Mouse (Mus musculus) neural tube, embryonic 12.5 days (tissue): ENCODE measurements around the gene Tfap2d. TPM values are rescaled to one million over a fixed set of nuclear protein-coding genes. Genes with fewer than 3 reads are reported as not detected.

Source experiments
- ATAC-seq: fragments of 200-750 bp; cut with Nextera tagmentation; 2 replicates; pipeline ENCODE4 v1.8.0; 2017; ENCODE audit warnings: low read depth, mild to moderate bottlenecking, moderate TSS enrichment, moderate library complexity; ENCODE audit not compliant: low FRiP score
- H3K27ac ChIP-seq: fragments of 300-500 bp; sonication (generic); 2 replicates; pipeline ENCODE4 v1.5.1; 2016
- H3K27me3 ChIP-seq: fragments of 300-500 bp; sonication (generic); replicated peaks from 2 replicates; pipeline ENCODE4 v1.6.1; 2016; ENCODE audit warnings: mild to moderate bottlenecking
- H3K36me3 ChIP-seq: fragments of 300-500 bp; sonication (generic); 2 replicates; pipeline ENCODE4 v1.6.1; 2016; ENCODE audit warnings: mild to moderate bottlenecking
- H3K4me1 ChIP-seq: fragments of 300-500 bp; sonication (generic); 2 replicates; pipeline ENCODE4 v1.6.1; 2016
- H3K4me2 ChIP-seq: fragments of 300-500 bp; sonication (generic); replicated peaks from 2 replicates; pipeline ENCODE4 v1.6.1; 2016; ENCODE audit warnings: mild to moderate bottlenecking
- H3K4me3 ChIP-seq: fragments of 300-500 bp; sonication (generic); 2 replicates; pipeline ENCODE4 v1.5.1; 2016
- H3K9ac ChIP-seq: fragments of 300-500 bp; sonication (generic); 2 replicates; pipeline ENCODE4 v1.6.1; 2016; ENCODE audit warnings: mild to moderate bottlenecking
- H3K9me3 ChIP-seq: fragments of 300-500 bp; sonication (generic); 2 replicates; pipeline ENCODE4 v1.6.1; 2016; ENCODE audit warnings: mild to moderate bottlenecking
- WGBS: fragments of 180-500 bp; shearing (Covaris S2); methylation state at CpG from one replicate; pipeline ENCODE4 v1.1.7; 2016; 5-methylcytosine and 5-hydroxymethylcytosine counted together
- polyA plus RNA-seq: library from polyadenylated mRNA; unstranded; fragments of >200 nt; fragmentation: Nextera tagmentation; extraction: Ambion mirVana; gene quantifications from 2 replicates; pipeline ENCODE4 v1.2.1, GENCODE M21; 2016

Gene Tfap2d
- polyA plus RNA-seq, result not detected in 2 replicates

- WGBS, result 5% methylated on average over 6 of the region's 6 CpGs
- ATAC-seq, result no peak
- Histone ChIP-seq H3K27me3 (peaks cover 96% of the 10 kb centered on the region), H3K4me3 (no peak within 1 kb of the TSS), H3K36me3 (no peaks in the 10 kb centered on the region), H3K9ac (no peak within 1 kb of the TSS), H3K27ac (no peak within 1 kb of the TSS), H3K9me3 (no peaks in the 10 kb centered on the region), H3K4me2 (no peak within 1 kb of the TSS), H3K4me1 (no peaks in the 10 kb centered on the region; the same call in 1 of the 2 replicates)
Observed at GRCm38 (mm10) chr1:19102631-19103030, at the start of gene Tfap2d. Gene Tfap2d, plus strand, starts transcription at chr1:19103022.

- H3K9me3 ChIP-seq, result no peaks in the 10 kb centered on the region
- H3K36me3 ChIP-seq, result no peaks in the 10 kb centered on the region
- H3K27me3 ChIP-seq, result no peaks in the 10 kb centered on the region
- H3K4me2 ChIP-seq, result no peak overlapping the region
- 15% methylated on average over 3 of the region's 3 CpGs for WGBS
- H3K27ac ChIP-seq, result no peak overlapping the region
- no peaks in the 10 kb centered on the region for H3K4me1 ChIP-seq
- ATAC-seq, result no peak
- H3K9ac ChIP-seq, result no peak overlapping the region
- no peak overlapping the region for H3K4me3 ChIP-seq
Observed at GRCm38 (mm10) chr1:19056300-19056699, 46.5 kb upstream of the Tfap2d start.

GRCm38 (mm10) chr1:19056861-19057260, 46.0 kb upstream of the Tfap2d start:
- no peak overlapping the region for H3K9ac ChIP-seq
- H3K9me3 ChIP-seq, result no peaks in the 10 kb centered on the region
- WGBS, result 77% methylated on average over 6 of the region's 6 CpGs
- no peak overlapping the region for H3K27ac ChIP-seq
- H3K4me1 ChIP-seq, result no peaks in the 10 kb centered on the region
- H3K4me2 ChIP-seq, result no peak overlapping the region
- H3K4me3 ChIP-seq, result no peak overlapping the region
- no peak for ATAC-seq
- no peaks in the 10 kb centered on the region for H3K27me3 ChIP-seq
- H3K36me3 ChIP-seq, result no peaks in the 10 kb centered on the region

GRCm38 (mm10) chr1:19088078-19088477, 14.7 kb upstream of the Tfap2d start:
- Histone ChIP-seq H3K4me2 (no peak overlapping the region), H3K4me3 (no peak overlapping the region), H3K27me3 (no peaks in the 10 kb centered on the region), H3K27ac (no peak overlapping the region), H3K9ac (no peak overlapping the region), H3K9me3 (no peaks in the 10 kb centered on the region), H3K4me1 (no peaks in the 10 kb centered on the region), H3K36me3 (no peaks in the 10 kb centered on the region)
- peak; percentile 78 for ATAC-seq
- 11% methylated on average over 8 of the region's 8 CpGs for WGBS

- WGBS, result under 1% methylated on average over 18 of the region's 18 CpGs
- H3K27ac ChIP-seq, result no peak overlapping the region
- H3K27me3 ChIP-seq, result peaks cover 70% of the 10 kb centered on the region
- ATAC-seq, result no peak
- H3K36me3 ChIP-seq, result no peaks in the 10 kb centered on the region
- H3K9me3 ChIP-seq, result no peaks in the 10 kb centered on the region
- no peak overlapping the region for H3K4me3 ChIP-seq
- H3K4me1 ChIP-seq, result no peaks in the 10 kb centered on the region
- H3K9ac ChIP-seq, result no peak overlapping the region
- H3K4me2 ChIP-seq, result 0 out of 2 replicates have a peak overlapping the region, but pooled peaks have one; percentile 28
Observed at GRCm38 (mm10) chr1:19096921-19097320, 5.9 kb upstream of the Tfap2d start.

GRCm38 (mm10) chr1:19103316-19103715, 494 bp downstream of the Tfap2d start:
- WGBS, result under 1% methylated on average over 21 of the region's 21 CpGs

GRCm38 (mm10) chr1:19103776-19104142, 937 bp downstream of the Tfap2d start:
- Histone ChIP-seq H3K27me3 (peaks cover 97% of the 10 kb centered on the region), H3K9me3 (no peaks in the 10 kb centered on the region), H3K27ac (no peak overlapping the region), H3K36me3 (no peaks in the 10 kb centered on the region), H3K4me1 (no peaks in the 10 kb centered on the region; the same call in 1 of the 2 replicates), H3K4me3 (no peak overlapping the region), H3K4me2 (no peak overlapping the region), H3K9ac (no peak overlapping the region)
- under 1% methylated on average over 10 of the region's 10 CpGs for WGBS
- ATAC-seq, result no peak

More at GRCm38 (mm10) chr1:19103316-19103715, 494 bp downstream of the Tfap2d start:
- Histone ChIP-seq H3K4me3 (no peak overlapping the region), H3K4me1 (no peaks in the 10 kb centered on the region; the same call in 1 of the 2 replicates), H3K27me3 (peaks cover 97% of the 10 kb centered on the region), H3K9ac (no peak overlapping the region), H3K27ac (no peak overlapping the region), H3K36me3 (no peaks in the 10 kb centered on the region), H3K4me2 (no peak overlapping the region), H3K9me3 (no peaks in the 10 kb centered on the region)
- ATAC-seq, result no peak

- Histone ChIP-seq H3K27me3 (peaks cover 97% of the 10 kb centered on the region), H3K27ac (no peak overlapping the region), H3K4me2 (0 out of 2 replicates have a peak overlapping the region, but pooled peaks have one; percentile 5), H3K4me1 (no peaks in the 10 kb centered on the region; the same call in 1 of the 2 replicates), H3K4me3 (no peak overlapping the region), H3K36me3 (no peaks in the 10 kb centered on the region), H3K9me3 (no peaks in the 10 kb centered on the region), H3K9ac (no peak overlapping the region)
- ATAC-seq, result peak; percentile 39; the same call in 1 of the 2 replicates
- WGBS, result under 1% methylated on average over 40 of the region's 40 CpGs
Observed at GRCm38 (mm10) chr1:19104143-19104857, 1.5 kb downstream of the Tfap2d start.

GRCm38 (mm10) chr1:19106401-19106800, 3.6 kb downstream of the Tfap2d start:
- H3K4me3 ChIP-seq, result no peak overlapping the region
- no peak for ATAC-seq
- no peak overlapping the region for H3K27ac ChIP-seq
- no peaks in the 10 kb centered on the region for H3K36me3 ChIP-seq
- H3K9me3 ChIP-seq, result no peaks in the 10 kb centered on the region
- H3K4me1 ChIP-seq, result no peaks in the 10 kb centered on the region; the same call in 1 of the 2 replicates
- H3K27me3 ChIP-seq, result peaks cover 99% of the 10 kb centered on the region
- WGBS, result 2% methylated on average over 4 of the region's 4 CpGs
- H3K4me2 ChIP-seq, result no peak overlapping the region
- no peak overlapping the region for H3K9ac ChIP-seq

GRCm38 (mm10) chr1:19106841-19107800, 4.3 kb downstream of the Tfap2d start:
- Histone ChIP-seq H3K9ac (no peak overlapping the region), H3K9me3 (no peaks in the 10 kb centered on the region), H3K27me3 (peaks cover 98% of the 10 kb centered on the region), H3K36me3 (no peaks in the 10 kb centered on the region), H3K4me3 (no peak overlapping the region), H3K4me2 (no peak overlapping the region), H3K4me1 (no peaks in the 10 kb centered on the region; the same call in 1 of the 2 replicates), H3K27ac (no peak overlapping the region)
- WGBS, result under 1% methylated on average over 13 of the region's 13 CpGs
- no peak for ATAC-seq

GRCm38 (mm10) chr1:19107801-19108200, 5.0 kb downstream of the Tfap2d start:
- no peaks in the 10 kb centered on the region for H3K36me3 ChIP-seq
- no peaks in the 10 kb centered on the region for H3K9me3 ChIP-seq
- no peak overlapping the region for H3K27ac ChIP-seq
- H3K9ac ChIP-seq, result no peak overlapping the region
- no peak overlapping the region for H3K4me2 ChIP-seq
- H3K27me3 ChIP-seq, result peaks cover 98% of the 10 kb centered on the region
- no peak overlapping the region for H3K4me3 ChIP-seq
- ATAC-seq, result no peak
- no peaks in the 10 kb centered on the region; the same call in 1 of the 2 replicates for H3K4me1 ChIP-seq
- WGBS, result 6% methylated on average over 3 of the region's 3 CpGs

- Histone ChIP-seq H3K9ac (no peak overlapping the region), H3K4me2 (no peak overlapping the region)
- WGBS, result 0% methylated on average over 16 of the region's 16 CpGs
Observed at GRCm38 (mm10) chr1:19109711-19110110, 6.9 kb downstream of the Tfap2d start.

More at GRCm38 (mm10) chr1:19109711-19110110, 6.9 kb downstream of the Tfap2d start:
- H3K4me1 ChIP-seq, result no peaks in the 10 kb centered on the region
- no peak overlapping the region for H3K4me3 ChIP-seq
- H3K9me3 ChIP-seq, result no peaks in the 10 kb centered on the region
- H3K27me3 ChIP-seq, result peaks cover 84% of the 10 kb centered on the region
- no peaks in the 10 kb centered on the region for H3K36me3 ChIP-seq
- no peak overlapping the region for H3K27ac ChIP-seq
- ATAC-seq, result 0 out of 2 replicates have a peak, but pooled peaks have one; percentile 32
